Mouse (Mus musculus) B cell, adult 2 months (primary cell): ENCODE data around the gene Wnk2.

Experiments
- DNase-seq, 2 experiments: peaks; one replicate each; pipeline ENCODE4 v3.0.0; 2022

Wnk2 gene

GRCm38 (mm10) chr13:49134491-49134890 lies 13.3 kb downstream of the Wnk2 start:
- DNase-seq = no peak

- DNase-seq = no peak
These were observed 14.7 kb downstream of the Wnk2 start for GRCm38 (mm10) chr13:49133125-49133524.

GRCm38 (mm10) chr13:49131946-49132687 lies 15.7 kb downstream of the Wnk2 start:
- DNase-seq = no peak

DNA sequence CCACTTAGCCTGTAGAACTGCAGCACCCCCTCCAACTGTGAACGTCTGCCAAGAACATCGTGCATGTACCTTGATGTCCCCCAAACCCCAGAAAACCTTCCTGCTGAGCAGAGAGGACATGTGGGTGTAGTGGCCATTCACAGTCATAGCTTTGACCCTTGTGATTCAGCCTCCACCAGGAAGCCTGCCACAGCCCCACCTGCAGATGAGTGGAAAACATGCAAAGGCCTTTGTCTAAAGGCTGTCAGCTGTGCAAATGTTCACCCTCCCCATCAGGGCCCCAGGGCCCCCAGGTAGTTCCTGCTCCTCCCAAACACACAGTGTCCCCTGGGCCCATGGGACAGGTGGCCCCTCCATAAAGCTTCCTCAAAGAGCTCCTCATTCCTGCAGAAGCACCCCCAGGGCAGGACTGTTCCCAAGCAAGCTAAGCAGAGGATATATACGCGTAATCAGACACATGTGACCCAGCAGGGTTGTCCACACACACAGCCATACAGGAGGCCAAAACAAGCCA lies 16.4 kb downstream of the Wnk2 start:
- DNase-seq = no peak

DNA sequence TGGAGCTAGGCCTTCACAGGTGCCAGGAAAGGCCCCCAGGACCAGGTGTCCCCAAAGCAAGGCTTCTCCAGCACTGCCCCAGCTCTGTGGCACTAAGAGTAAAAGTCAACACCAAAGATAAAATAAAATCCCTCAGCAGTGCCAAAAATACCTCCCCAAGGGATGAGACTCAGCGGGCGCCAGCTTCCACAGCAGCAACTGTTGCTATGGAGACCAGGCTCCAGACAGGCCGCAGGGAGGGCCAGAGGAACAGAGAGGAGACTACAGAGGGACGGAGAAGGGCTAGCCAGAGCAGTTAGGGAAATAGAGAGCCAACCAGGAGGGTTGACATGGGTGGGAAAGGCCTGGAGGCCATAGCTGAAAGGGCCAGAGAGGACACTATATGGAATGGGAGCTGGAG lies 18.0 kb downstream of the Wnk2 start:
- no peak for DNase-seq

GRCm38 (mm10) chr13:49129154-49129553 lies 18.7 kb downstream of the Wnk2 start:
- DNase-seq = no peak

DNA sequence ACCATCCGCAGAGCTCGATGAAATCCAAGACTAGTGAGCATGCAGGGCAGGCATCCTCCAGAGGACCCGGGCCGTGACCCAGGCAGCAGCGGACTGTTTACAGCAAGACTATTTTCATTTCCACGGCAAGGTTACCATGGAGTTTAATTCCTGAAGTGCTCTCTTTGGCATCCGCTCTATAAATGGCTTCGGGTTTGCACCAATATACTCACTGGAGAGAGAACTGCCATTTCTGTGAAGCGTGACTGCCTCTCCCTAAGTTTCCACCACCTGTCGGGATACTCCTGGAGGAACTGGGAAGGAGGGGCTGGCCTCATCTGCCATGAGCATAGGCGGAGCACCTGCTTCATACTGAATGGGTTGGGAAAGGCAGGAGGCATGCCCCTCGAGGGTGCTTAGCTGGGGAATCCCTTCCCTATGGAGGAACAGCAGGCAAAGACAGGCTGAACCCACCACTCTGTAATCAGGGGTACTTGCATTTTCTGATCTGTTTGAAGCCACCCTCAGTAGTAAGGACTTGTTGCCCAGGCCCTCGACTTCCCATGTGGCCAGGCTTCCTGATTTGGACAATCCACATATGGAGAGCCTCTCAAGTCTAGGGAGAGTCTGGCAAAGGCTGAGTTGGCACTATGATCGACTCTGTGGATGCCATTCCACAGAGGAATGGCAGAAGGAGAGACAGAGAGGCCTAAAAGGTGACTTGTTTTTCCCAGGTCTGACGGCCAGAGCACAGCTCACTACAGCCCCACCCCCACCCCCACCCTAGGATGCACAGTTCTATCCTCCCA lies 19.8 kb downstream of the Wnk2 start:
- no peak for DNase-seq

GRCm38 (mm10) chr13:49122106-49122505 lies 25.7 kb downstream of the Wnk2 start:
- no peak for DNase-seq

GRCm38 (mm10) chr13:49117563-49117962 lies 30.3 kb downstream of the Wnk2 start:
- peak in 1 of 2 experiments; percentile 13 for DNase-seq

- DNase-seq = no peak
These were observed 32.9 kb downstream of the Wnk2 start for GRCm38 (mm10) chr13:49114921-49115320.

- DNase-seq = no peak
These were observed 33.7 kb downstream of the Wnk2 start for GRCm38 (mm10) chr13:49114116-49114515.

DNA sequence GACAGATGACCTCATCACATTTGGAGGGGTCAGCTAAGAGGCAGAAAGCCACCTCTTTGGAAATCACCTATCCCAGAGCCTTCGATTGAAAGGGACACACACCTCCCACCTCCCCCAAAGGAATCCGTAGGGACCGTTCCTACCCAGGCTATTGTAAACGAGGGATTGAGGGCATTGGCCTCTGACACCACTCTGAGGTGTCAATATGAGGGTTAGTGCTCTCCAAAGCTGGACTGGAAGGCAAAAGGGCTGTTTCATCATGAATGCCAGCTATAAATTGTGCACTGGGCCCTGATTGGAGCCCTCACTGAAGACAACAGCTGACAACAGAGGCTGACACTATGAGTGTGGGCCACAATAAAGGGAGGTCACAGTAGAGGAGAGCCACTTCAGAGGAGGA lies 34.5 kb downstream of the Wnk2 start:
- DNase-seq = no peak

DNA sequence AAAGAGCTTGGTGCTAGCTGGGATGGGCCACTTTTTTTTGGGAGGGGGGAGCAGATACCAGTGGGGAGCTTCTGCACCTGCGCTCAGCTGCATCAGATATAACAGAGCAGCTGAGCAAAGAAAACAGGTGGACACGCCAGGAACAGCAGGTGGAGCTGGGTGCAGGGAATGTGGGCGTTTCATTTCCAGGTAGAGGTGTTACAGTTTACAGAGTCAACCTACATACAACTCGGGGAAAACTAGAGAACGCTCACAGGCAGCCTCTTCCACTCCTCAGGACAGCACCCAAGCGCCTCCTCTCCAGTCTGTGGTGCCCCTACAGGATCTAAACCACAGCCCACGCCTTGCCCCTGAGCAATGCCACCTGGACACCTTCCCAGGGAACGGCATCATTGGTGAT lies 35.2 kb downstream of the Wnk2 start:
- no peak for DNase-seq

- DNase-seq = no peak
These were observed 38.1 kb downstream of the Wnk2 start for GRCm38 (mm10) chr13:49109665-49110064.

GRCm38 (mm10) chr13:49108119-49108846 lies 39.5 kb downstream of the Wnk2 start:
- DNase-seq = no peak

- DNase-seq = no peak
These were observed 43.9 kb downstream of the Wnk2 start for GRCm38 (mm10) chr13:49103913-49104312.

DNA sequence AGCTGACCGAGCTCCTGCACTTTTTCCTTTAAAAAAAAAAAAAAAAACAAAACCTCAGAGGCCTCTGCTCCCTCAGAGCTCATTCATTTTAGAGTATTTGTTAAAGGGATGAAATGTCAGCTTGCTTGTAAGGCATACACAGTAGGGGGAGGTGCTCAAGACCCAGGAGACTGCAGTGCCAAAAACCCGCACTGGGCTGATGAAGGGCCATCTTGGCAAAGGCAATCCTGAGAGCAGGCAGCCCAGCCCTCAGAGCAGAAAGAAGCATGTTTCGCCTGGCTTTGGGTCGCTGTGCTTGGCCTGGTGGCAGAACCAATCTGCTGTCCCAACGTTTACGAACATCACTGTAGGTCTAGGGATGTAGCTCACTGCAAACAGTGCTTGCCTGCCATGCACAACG lies 44.6 kb downstream of the Wnk2 start:
- DNase-seq = no peak

DNA sequence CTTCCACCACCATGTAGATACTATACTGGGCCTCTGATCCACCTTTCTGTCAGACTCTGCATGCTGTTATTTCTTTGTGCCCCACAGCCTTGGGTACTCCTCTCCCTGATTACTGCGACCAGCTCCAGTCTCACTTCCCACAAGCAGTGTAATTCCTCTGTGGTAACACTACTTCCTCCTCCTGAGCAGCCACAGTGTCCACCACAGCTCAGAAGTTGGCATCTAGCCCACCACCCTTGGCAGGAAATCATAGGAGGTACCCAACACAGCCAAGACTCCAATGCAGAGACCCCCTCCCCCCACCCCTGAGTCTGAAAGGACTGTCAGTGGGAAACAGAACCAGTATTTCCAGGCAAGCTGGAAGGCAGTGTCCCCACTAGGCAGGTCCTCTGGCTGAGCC lies 47.4 kb downstream of the Wnk2 start:
- no peak for DNase-seq

DNA sequence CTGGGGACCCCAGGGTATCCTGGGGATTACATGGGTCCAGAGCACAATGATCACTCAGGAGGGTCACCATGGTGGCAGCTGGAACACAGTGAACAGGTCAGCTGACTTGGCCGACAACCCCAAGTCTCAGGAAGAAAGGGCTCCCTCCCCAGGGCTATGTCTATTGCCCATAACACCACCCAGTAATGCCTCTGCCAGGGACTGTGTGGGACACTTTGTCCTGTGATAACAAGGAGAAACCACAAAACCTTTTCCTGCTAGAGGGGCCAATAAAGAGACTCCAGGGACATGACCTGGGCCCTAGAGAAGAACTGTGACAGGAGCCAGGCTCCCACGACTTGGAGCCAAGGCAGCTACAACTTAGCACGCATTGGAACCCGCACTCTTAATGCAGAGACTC lies 51.0 kb downstream of the Wnk2 start:
- no peak for DNase-seq

DNA sequence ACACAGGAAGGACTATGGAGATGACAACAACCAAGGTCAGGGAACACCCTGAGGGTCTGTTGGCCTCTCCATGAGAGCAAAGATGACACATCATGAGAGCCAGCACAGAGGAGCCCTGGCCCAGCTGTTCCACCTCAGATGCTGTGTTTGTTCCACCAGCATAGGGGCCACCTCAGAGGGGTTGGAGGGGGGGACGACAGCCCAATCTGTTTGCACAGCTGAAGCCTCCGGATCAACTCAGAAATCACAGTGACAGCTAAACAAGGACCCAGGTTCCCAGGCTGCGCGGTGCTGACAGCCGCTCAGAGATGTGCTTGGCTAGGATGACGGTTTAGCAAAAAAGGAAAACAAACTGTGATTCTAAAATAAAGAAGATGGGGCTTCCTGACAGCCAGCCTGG lies 53.1 kb downstream of the Wnk2 start:
- DNase-seq = no peak

- DNase-seq = no peak
These were observed 54.3 kb downstream of the Wnk2 start for GRCm38 (mm10) chr13:49093471-49093891.

- DNase-seq = no peak
These were observed 55.2 kb downstream of the Wnk2 start for GRCm38 (mm10) chr13:49092596-49092995.

- DNase-seq = no peak
These were observed 57.6 kb downstream of the Wnk2 start for GRCm38 (mm10) chr13:49090176-49090575.
